Mouse (Mus musculus) MEL (cell line): Measurements from ENCODE around the gene Epop. TPM values are rescaled to one million over a fixed set of nuclear protein-coding genes. Genes with fewer than 3 reads are reported as not detected.

Source experiments
- DNase-seq: peaks from one replicate; pipeline ENCODE4 v3.0.0; 2011; ENCODE audit warnings: low read depth, low spot score
- H3K27ac ChIP-seq: 2 replicates; pipeline ENCODE4 v1.5.1; 2012; ENCODE audit warnings: low read depth, mild to moderate bottlenecking, control low read depth, low read length, moderate library complexity; ENCODE audit not compliant: control insufficient read depth
- H3K27me3 ChIP-seq, 2 experiments: fragments of 150-350 bp in 1 of 2; sonication (generic) in 1 of 2; 2 replicates each; pipeline ENCODE4 v1.6.1; 2012; ENCODE audit warnings: low read length in 2 of 2, mild to moderate bottlenecking in 2 of 2, improper control_type of control experiment in 1 of 2, moderate library complexity in 1 of 2; ENCODE audit not compliant: insufficient read depth in 2 of 2, control insufficient read depth in 1 of 2
- H3K36me3 ChIP-seq, 2 experiments: 2 replicates each; pipeline ENCODE4 v1.6.1; 2012 to 2014; ENCODE audit warnings: low read length in 2 of 2, improper control_type of control experiment in 1 of 2, inconsistent platforms in 1 of 2, mild to moderate bottlenecking in 1 of 2; ENCODE audit not compliant: insufficient read depth in 2 of 2, control insufficient read depth in 1 of 2
- H3K4me1 ChIP-seq, 2 experiments: fragments of 150-350 bp in 1 of 2; sonication (generic) in 1 of 2; 2 replicates each; pipeline ENCODE4 v1.6.1; 2012; ENCODE audit warnings: low read length in 2 of 2, improper control_type of control experiment in 1 of 2, mild to moderate bottlenecking in 1 of 2; ENCODE audit not compliant: insufficient read depth in 2 of 2, control insufficient read depth in 1 of 2
- H3K4me3 ChIP-seq, 2 experiments: fragments of 150-350 bp in 1 of 2; sonication (generic) in 1 of 2; 2 replicates each; pipeline ENCODE4 v1.5.1; 2012; ENCODE audit warnings: low read depth in 2 of 2, low read length in 2 of 2, mild to moderate bottlenecking in 2 of 2, moderate library complexity in 2 of 2, control low read depth in 1 of 2, improper control_type of control experiment in 1 of 2; ENCODE audit not compliant: control insufficient read depth in 1 of 2, insufficient read depth in 1 of 2
- H3K79me2 ChIP-seq: 2 replicates; pipeline ENCODE4 v1.6.1; 2012; ENCODE audit warnings: mild to moderate bottlenecking, low read length, moderate library complexity; ENCODE audit not compliant: control insufficient read depth, poor library complexity, insufficient read depth
- H3K9ac ChIP-seq: 2 replicates; pipeline ENCODE4 v1.6.1; 2012; ENCODE audit warnings: low read depth, mild to moderate bottlenecking, control low read depth, low read length, moderate library complexity; ENCODE audit not compliant: control insufficient read depth, poor library complexity, severe bottlenecking
- H3K9me3 ChIP-seq: fragments of 150-350 bp; sonication (generic); replicated peaks from 2 replicates; pipeline ENCODE4 v1.6.1; 2012; ENCODE audit warnings: mild to moderate bottlenecking, low read length, improper control_type of control experiment, moderate library complexity; ENCODE audit not compliant: insufficient read depth
- CHD1 ChIP-seq: IDR thresholded peaks from 2 replicates; pipeline ENCODE4 v1.6.1; 2012; ENCODE audit warnings: low read depth, mild to moderate bottlenecking, inconsistent platforms, low read length, improper control_type of control experiment
- CTCF ChIP-seq, 3 experiments: IDR thresholded peaks in 2 of 3; conservative IDR thresholded peaks in 1 of 3; 2 replicates each; pipeline ENCODE4 v1.5.1; 2011 to 2012; ENCODE audit warnings: low read length in 3 of 3, low read depth in 2 of 3, mild to moderate bottlenecking in 2 of 3, improper control_type of control experiment in 1 of 3, inconsistent platforms in 1 of 3, mixed read lengths in 1 of 3, moderate library complexity in 1 of 3; ENCODE audit not compliant: control insufficient read depth in 1 of 3, insufficient read depth in 1 of 3, poor library complexity in 1 of 3, severe bottlenecking in 1 of 3
- E2F4 ChIP-seq: IDR thresholded peaks from 2 replicates; pipeline ENCODE4 v1.6.1; 2011; ENCODE audit warnings: low read depth, low read length, improper control_type of control experiment, borderline replicate concordance
- JUND ChIP-seq: IDR thresholded peaks from 2 replicates; pipeline ENCODE4 v1.6.1; 2011; ENCODE audit warnings: low read depth, mild to moderate bottlenecking, improper control_type of control experiment, low read length
- KAT2A ChIP-seq: conservative IDR thresholded peaks from 2 replicates; pipeline ENCODE4 v1.6.1; 2012; ENCODE audit warnings: low read depth, low read length, improper control_type of control experiment, inconsistent platforms
- MAX ChIP-seq: IDR thresholded peaks from 2 replicates; pipeline ENCODE4 v1.6.1; 2011; ENCODE audit warnings: low read length, improper control_type of control experiment
- MAZ ChIP-seq: IDR thresholded peaks from 2 replicates; pipeline ENCODE4 v1.6.1; 2012; ENCODE audit warnings: low read depth, mild to moderate bottlenecking, inconsistent platforms, low read length, improper control_type of control experiment
- NELFE ChIP-seq: IDR thresholded peaks from 2 replicates; pipeline ENCODE4 v1.6.1; 2011; ENCODE audit warnings: low read depth, low read length, improper control_type of control experiment
- NRF1 ChIP-seq: IDR thresholded peaks from 2 replicates; pipeline ENCODE4 v1.6.1; 2014; ENCODE audit warnings: low read depth, mild to moderate bottlenecking, inconsistent platforms, low read length, improper control_type of control experiment, moderate library complexity; ENCODE audit not compliant: poor library complexity, insufficient read depth, severe bottlenecking
- RAD21 ChIP-seq: IDR thresholded peaks from 2 replicates; pipeline ENCODE4 v1.6.1; 2011; ENCODE audit warnings: mild to moderate bottlenecking, low read depth, low read length, improper control_type of control experiment
- SMC3 ChIP-seq: IDR thresholded peaks from 2 replicates; pipeline ENCODE4 v1.6.1; 2011; ENCODE audit warnings: low read depth, low read length, improper control_type of control experiment
- TAL1 ChIP-seq: IDR thresholded peaks from 2 replicates; pipeline ENCODE4 v1.6.1; 2012; ENCODE audit warnings: mild to moderate bottlenecking, inconsistent platforms, low read length, moderate library complexity, mixed read lengths
- TCF12 ChIP-seq: IDR thresholded peaks from 2 replicates; pipeline ENCODE4 v1.6.1; 2014; ENCODE audit warnings: low read depth, mild to moderate bottlenecking, inconsistent platforms, low read length, improper control_type of control experiment, moderate library complexity
- USF2 ChIP-seq, 2 experiments: IDR thresholded peaks; 2 replicates each; pipeline ENCODE4 v1.6.1; 2011 to 2012; ENCODE audit warnings: improper control_type of control experiment in 2 of 2, low read length in 2 of 2, borderline replicate concordance in 1 of 2, inconsistent platforms in 1 of 2, low read depth in 1 of 2, mild to moderate bottlenecking in 1 of 2; ENCODE audit not compliant: insufficient read depth in 1 of 2
- ZC3H11A ChIP-seq: IDR thresholded peaks from 2 replicates; pipeline ENCODE4 v1.6.1; 2012; ENCODE audit warnings: low read depth, mild to moderate bottlenecking, inconsistent platforms, low read length, improper control_type of control experiment
- ZKSCAN1 ChIP-seq: IDR thresholded peaks from 2 replicates; pipeline ENCODE4 v1.6.1; 2012; ENCODE audit warnings: low read depth, mild to moderate bottlenecking, inconsistent platforms, low read length, improper control_type of control experiment, moderate library complexity
- ZMIZ1 ChIP-seq: IDR thresholded peaks from 2 replicates; pipeline ENCODE4 v1.6.1; 2012; ENCODE audit warnings: low read depth, mild to moderate bottlenecking, inconsistent platforms, low read length, improper control_type of control experiment, moderate library complexity
- polyA plus RNA-seq, 2 experiments: library from polyadenylated mRNA; stranded (reverse) in 1 of 2; unstranded in 1 of 2; fragments of >175 nt in 1 of 2; fragments of >200 nt in 1 of 2; gene quantifications; 2 replicates each; pipeline versions ENCODE4 v1.2.1 to v1.2.4; 2012; ENCODE audit warnings: low replicate concordance in 2 of 2, low read depth in 1 of 2; ENCODE audit not compliant: insufficient read length in 2 of 2, insufficient read depth in 1 of 2, missing spikeins in 1 of 2
- total RNA-seq: library from RNA; depleted of rRNA; stranded (reverse); fragments of 300-350 nt; gene quantifications from 2 replicates; pipeline ENCODE4 v1.2.3, GENCODE M21; 2012

The Epop gene
- total and polyA plus RNA-seq, 3 experiments, result not detected

DNA sequence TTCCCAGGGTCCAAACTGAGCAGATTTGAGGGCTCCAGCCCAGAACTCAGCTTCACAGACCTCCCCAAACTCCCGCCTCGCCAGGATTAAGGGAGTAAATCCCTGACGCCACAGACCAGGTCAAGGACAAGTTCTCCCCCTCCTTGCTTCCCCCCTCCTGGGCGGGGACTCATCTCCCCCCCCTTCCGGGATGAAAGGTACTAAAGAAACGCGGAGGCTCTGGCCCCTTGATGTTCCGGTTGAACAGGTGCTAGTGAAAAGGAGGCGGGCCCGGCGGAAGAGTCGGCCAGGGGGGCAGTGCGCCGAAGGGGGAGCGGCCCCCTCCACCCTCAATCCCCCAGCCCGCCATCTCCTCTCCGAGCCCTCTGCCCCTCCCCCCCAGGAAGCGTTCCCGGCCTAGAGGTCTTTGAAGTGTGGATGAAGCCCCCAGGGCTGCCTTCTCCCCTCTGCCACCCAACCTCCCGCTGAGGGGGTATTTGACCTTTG lies 32.2 kb upstream of the Epop start (continued):
- no peak for TF ChIP-seq RAD21
- TF ChIP-seq TAL1, result no peak
- no peak for TF ChIP-seq NELFE
- TF ChIP-seq ZC3H11A, result no peak
- no peak for TF ChIP-seq NRF1
- peak; percentile 46; the same call in 1 of the 2 replicates for TF ChIP-seq ZMIZ1
- no peak for TF ChIP-seq MAX
- TF ChIP-seq JUND, result no peak
- TF ChIP-seq KAT2A, result no peak
- no peak for TF ChIP-seq E2F4
- no peak for TF ChIP-seq ZKSCAN1
- no peak for TF ChIP-seq SMC3
- peak; percentile 87; the same call in 1 of the 2 replicates for TF ChIP-seq MAZ
- no peak for TF ChIP-seq CTCF (IDR thresholded peaks at IDR 0.05 in 2 of 3, conservative IDR thresholded peaks at IDR 0.05 in 1 of 3; ENCODE audit: control insufficient read depth in 1 of 3, insufficient read depth in 1 of 3, low read depth in 2 of 3, low read length in 3 of 3, poor library complexity in 1 of 3, severe bottlenecking in 1 of 3)

DNA sequence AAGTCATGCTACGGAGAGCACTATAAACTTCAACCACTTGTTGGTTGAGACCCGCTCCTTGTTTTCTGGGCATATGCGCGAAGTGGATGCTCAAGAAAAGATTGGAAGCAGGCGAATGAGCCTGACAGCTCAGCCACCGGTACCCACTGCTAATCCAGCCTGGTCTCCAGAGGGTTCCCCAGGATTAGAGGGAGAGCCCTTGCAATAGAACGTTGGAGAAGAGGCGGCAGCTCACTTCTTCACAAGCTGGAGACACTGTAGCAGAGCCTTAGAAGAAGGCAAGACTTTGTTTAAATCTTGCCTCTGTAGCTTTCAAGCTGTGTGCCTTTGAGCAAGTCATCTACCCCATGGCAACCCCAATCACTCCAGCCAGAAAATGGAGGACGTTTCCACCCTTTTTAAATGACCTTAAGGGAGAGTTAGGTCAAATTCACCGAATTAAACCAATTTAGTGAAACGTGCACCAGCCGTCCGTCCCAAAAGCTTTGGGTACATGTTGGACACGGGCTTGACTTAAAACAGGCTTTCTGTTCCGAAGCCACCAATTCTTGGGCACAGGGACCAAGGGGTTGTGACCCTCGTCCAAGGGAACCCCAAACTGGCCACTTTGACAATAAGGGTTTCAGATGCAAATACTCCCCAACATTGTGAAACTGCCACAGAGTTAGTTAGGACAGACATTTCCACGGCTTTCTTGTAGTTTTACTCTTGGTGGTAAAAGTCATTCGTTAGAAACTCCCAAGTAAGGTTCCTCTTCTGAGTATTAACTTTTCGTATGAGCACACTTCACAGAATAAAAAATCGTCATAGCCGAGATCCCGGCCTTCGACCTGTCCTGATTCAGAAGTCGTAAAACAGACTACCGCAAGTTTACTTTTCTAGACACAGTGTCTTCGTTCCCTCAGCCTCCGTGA lies 31.5 kb upstream of the Epop start:
- H3K27ac ChIP-seq, result peak overlapping the region; percentile 1
- H3K9ac ChIP-seq, result peak overlapping the region; percentile 53
- H3K36me3 ChIP-seq, result peaks cover 0 to 7% of the 10 kb centered on the region in 2 experiments; a peak in 2 of 4 replicates
- peak; percentile 67 for DNase-seq
- peak overlapping the region; percentile 62 to 66 for H3K4me3 ChIP-seq
- no peaks in the 10 kb centered on the region for H3K9me3 ChIP-seq
- no peaks in the 10 kb centered on the region for H3K27me3 ChIP-seq
- TF ChIP-seq CHD1 (no peak), USF2 (IDR thresholded peaks at IDR 0.05; ENCODE audit: borderline replicate concordance in 1 of 2, insufficient read depth in 1 of 2, low read depth in 1 of 2, low read length in 2 of 2) (no peak), TAL1 (no peak), TCF12 (no peak)
- H3K79me2 ChIP-seq, result peaks cover 11% of the 10 kb centered on the region
- peaks cover 8 to 22% of the 10 kb centered on the region in 2 experiments for H3K4me1 ChIP-seq
